Mouse (Mus musculus) liver, postnatal 0 days (tissue): ENCODE data around the gene Itgb5.

Experiments
- CTCF ChIP-seq: sonication (generic); IDR thresholded peaks from 2 replicates; pipeline ENCODE4 v1.5.1; 2016; ENCODE audit warnings: antibody characterized with exemption, low read depth
- EP300 ChIP-seq: IDR thresholded peaks from 2 replicates; pipeline ENCODE4 v1.6.1; 2016; ENCODE audit warnings: antibody characterized with exemption, low read depth, mild to moderate bottlenecking

GRCm38 (mm10) chr16:33894449-33894848 is 65.0 kb downstream of the Itgb5 start:
- no peak for TF ChIP-seq CTCF
- no peak for TF ChIP-seq EP300
